Mouse (Mus musculus) forebrain, embryonic 10.5 days (tissue): ENCODE data around the gene Hspb11. TPM values are rescaled to one million over a fixed set of nuclear protein-coding genes. Genes with fewer than 3 reads are reported as not detected.

Experiments used
- DNase-seq: peaks from one replicate; pipeline ENCODE4 v3.0.0-alpha.2; 2017; ENCODE audit warnings: low spot score; ENCODE audit errors: extremely low spot score
- H3K27ac ChIP-seq: fragments of 300-500 bp; sonication (generic); 2 replicates; pipeline ENCODE4 v1.5.1; 2016; ENCODE audit warnings: mild to moderate bottlenecking
- H3K27me3 ChIP-seq: fragments of 300-500 bp; sonication (generic); 2 replicates; pipeline ENCODE4 v1.6.1; 2016; ENCODE audit warnings: mild to moderate bottlenecking; ENCODE audit not compliant: poor library complexity, severe bottlenecking
- H3K36me3 ChIP-seq: fragments of 300-500 bp; sonication (generic); replicated peaks from 2 replicates; pipeline ENCODE4 v1.6.1; 2016; ENCODE audit warnings: mild to moderate bottlenecking, moderate library complexity
- H3K4me1 ChIP-seq: fragments of 300-500 bp; sonication (generic); 2 replicates; pipeline ENCODE4 v1.6.1; 2016
- H3K4me3 ChIP-seq: fragments of 300-500 bp; sonication (generic); 2 replicates; pipeline ENCODE4 v1.5.1; 2016; ENCODE audit warnings: mild to moderate bottlenecking, moderate library complexity
- H3K9me3 ChIP-seq: fragments of 300-500 bp; sonication (generic); 2 replicates; pipeline ENCODE4 v1.6.1; 2016; ENCODE audit warnings: mild to moderate bottlenecking, moderate library complexity
- WGBS: fragments of 180-500 bp; shearing (Covaris S2); methylation state at CpG from one replicate; pipeline ENCODE4 v1.1.7; 2016; 5-methylcytosine and 5-hydroxymethylcytosine counted together
- polyA plus RNA-seq: library from polyadenylated mRNA; unstranded; fragments of >200 nt; fragmentation: Nextera tagmentation; extraction: Ambion mirVana; gene quantifications from 2 replicates; pipeline ENCODE4 v1.2.1, GENCODE M21; 2016

Hspb11 gene
- polyA plus RNA-seq: 20.6 and 23.2 TPM in 2 replicates

DNA sequence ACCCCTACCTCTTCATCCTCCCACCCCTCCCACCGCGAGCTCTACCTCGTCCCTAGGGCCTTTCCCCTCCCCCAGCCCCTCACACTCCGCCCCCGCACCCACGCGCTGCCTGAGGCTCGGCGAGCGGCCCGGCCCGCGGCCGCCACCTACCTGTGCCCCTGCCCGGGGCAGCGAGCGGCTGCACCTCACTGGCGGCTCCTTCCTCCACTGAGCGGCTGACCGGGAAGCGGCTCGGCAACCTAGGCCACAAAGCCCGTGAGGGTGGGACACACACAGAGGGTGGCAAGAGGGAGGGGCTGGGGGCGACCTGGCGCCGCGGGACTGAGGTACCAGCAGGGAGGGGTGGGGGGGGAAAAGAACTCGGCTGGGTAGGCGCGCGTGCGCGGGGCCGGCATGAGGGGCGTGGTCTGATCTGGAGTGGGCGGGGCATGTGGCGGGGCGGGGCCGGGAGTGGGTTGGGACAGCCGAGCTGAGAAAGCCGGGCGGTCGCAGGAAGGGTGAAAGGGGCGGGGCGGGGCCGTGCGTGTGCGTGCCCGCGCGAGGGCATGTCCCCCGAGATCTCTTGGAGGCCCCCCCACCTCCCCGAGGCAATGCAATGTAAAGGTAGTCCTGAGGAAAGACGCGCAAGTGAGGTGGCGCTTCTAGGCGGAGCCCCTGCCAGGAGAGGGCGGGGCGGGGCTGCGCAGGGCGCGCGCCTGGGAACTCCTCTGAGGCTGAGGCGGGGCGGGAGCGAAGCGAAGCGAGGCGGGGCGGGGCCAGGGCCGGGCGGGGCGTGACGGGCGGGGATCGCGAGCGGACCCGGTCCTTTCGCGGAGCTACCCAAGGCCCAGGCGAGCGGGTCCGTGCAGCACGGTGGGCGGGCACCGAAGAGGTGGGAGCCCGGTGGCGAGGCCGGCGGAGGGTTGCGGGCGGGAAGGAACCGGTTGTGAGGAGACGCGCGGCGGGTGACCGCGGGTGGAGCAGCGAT, at the start of gene Hspb11, which contains the start of gene Lrrc42:
Hspb11 (plus strand) TSS at position 469 of the 967 bp plus-strand sequence.
Lrrc42 (minus strand) TSS at position 408 of the 967 bp plus-strand sequence.
- H3K4me3 ChIP-seq: peak within 1 kb of the TSS; percentile 79
- H3K27ac ChIP-seq: peak within 1 kb of the TSS; percentile 95
- no peaks in the 10 kb centered on the region for H3K9me3 ChIP-seq
- H3K4me1 ChIP-seq: peaks cover 49% of the 10 kb centered on the region
- H3K27me3 ChIP-seq: no peaks in the 10 kb centered on the region
- WGBS: under 1% methylated on average over 93 of the region's 101 CpGs
- peak; percentile 99 for DNase-seq
- H3K36me3 ChIP-seq: no peaks in the 10 kb centered on the region

DNA sequence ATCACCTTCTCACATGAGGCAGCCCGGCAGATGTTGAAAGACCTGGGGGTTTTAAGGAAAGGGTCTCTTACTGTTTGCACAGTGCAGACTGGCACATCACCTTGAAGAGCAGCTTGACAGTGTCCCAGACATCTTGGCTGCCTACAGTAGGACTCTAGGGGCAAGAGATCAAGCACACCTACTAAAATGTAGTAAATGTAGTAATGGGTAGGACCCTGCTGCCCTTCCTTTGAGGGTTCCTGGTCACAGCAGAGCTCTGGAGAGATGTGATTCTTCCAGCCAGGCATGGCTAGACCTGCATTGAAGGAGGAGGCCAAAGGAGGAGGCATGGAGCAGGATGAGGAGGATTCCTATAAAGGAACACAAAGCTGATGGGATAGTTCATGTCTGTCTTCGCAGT, 46.4 kb upstream of the Hspb11 start:
- Histone ChIP-seq H3K4me1 (peaks cover 5% of the 10 kb centered on the region; the same call in 1 of the 2 replicates), H3K9me3 (no peaks in the 10 kb centered on the region), H3K27me3 (no peaks in the 10 kb centered on the region), H3K27ac (no peak overlapping the region), H3K36me3 (peaks cover 63% of the 10 kb centered on the region), H3K4me3 (no peak overlapping the region)
- WGBS: 98% methylated on average over 2 of the region's 2 CpGs
- no peak for DNase-seq

DNA sequence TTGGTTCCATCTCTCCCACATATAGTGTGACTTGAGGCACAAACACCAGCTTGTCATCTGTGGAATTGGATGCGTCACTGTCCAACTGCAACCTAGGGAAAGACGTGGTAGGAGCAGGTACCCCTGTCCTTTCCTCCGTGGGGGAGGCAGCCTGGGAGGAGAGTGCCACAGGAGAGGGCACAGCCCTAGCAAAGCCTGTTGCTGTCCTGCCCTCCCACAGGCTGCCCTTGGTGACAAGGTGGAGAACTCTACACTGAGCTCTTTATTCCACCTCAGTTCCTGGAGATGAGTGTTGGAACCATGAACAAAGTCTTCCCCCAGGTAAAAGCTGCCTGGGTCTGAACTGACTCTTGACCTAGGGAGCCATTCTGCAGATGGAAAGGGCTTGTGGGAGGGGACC, 44.5 kb upstream of the Hspb11 start, which contains the start of gene Ldlrad1:
Ldlrad1 (plus strand) TSS at position 301 of the 400 bp plus-strand sequence.
- 92% methylated on average over 3 of the region's 3 CpGs for WGBS
- peaks cover 45% of the 10 kb centered on the region for H3K36me3 ChIP-seq

DNA sequence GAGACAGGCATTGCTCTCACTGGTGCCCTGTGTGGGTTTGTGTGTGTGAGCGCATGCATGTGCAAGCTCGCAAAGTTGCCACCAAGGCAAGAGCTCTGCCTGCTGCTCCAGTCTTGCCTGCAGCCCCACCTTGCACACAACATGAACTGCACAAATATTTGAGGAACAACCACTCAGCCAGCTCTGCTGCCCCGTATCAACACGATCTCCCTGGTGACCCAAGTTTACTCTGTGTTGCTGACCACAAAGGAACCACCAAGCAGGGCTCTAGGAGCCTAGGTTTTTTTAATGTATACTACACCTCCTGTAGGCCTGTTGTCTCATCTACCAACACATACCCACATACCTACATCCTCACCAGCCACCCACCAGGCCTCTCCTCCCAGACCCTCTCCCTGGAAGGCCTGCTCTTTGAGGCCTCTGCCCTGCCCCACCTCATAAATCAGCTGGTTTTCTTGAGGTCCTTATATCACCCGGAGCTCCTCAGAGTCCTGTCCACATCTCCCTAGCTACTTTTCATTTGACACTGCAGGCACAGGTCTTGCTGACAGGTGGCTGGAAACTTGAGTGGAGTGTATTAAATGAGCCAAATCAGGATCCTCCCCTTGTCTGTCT, 42.8 kb upstream of the Hspb11 start:
- Histone ChIP-seq H3K36me3 (peaks cover 29% of the 10 kb centered on the region), H3K4me3 (no peak overlapping the region), H3K27me3 (no peaks in the 10 kb centered on the region), H3K4me1 (peaks cover 5% of the 10 kb centered on the region; the same call in 1 of the 2 replicates), H3K27ac (no peak overlapping the region), H3K9me3 (no peaks in the 10 kb centered on the region)
- WGBS: 92% methylated on average over 5 of the region's 5 CpGs
- no peak for DNase-seq

More for the DNA sequence above, 44.5 kb upstream of the Hspb11 start, which contains the start of gene Ldlrad1:
- no peak for DNase-seq
- no peaks in the 10 kb centered on the region for H3K9me3 ChIP-seq
- no peak within 1 kb of the TSS for H3K27ac ChIP-seq
- H3K4me3 ChIP-seq: no peak within 1 kb of the TSS
- H3K4me1 ChIP-seq: peaks cover 5% of the 10 kb centered on the region; the same call in 1 of the 2 replicates
- H3K27me3 ChIP-seq: no peaks in the 10 kb centered on the region

DNA sequence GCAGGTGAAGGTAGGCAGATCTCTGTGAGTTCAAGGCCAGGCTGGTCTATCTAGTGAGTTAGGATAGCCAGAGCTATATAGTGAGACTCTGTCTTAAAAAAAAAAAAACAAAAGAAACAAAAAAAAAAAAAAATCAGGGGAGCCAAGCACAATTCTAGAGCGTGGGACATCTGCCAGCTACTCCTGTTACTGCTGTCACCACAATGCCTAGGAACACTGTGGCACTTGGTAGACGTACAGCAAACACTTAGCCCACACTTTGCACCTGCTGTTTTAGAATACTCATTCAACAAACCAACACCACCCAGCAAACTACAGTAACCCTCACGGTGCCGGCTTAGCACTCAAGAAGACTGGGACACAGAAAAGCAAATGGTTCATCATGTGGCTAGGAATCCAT, 41.9 kb upstream of the Hspb11 start:
- DNase-seq: no peak
- whole genome bisulfite sequencing: 89% methylated on average over 4 of the region's 4 CpGs

DNA sequence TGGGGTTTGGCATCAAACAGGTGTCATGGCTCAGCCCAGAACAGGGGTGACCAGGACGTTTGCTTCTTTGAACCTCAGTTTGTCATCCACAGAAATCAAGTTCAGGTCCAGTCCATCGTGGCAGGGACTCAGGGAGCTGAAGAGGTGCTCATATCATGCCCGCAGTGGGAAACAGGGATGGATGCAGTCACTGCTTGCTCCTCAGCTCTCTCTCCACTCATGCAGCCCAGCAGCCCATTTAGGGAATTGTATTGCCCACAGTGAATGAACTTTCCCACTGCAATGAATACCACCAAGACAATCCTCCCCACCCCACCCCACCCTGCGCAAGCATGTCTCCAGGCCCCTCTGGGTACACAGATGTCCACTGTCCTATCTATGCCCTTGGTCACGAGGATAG, 41.5 kb upstream of the Hspb11 start:
- H3K27me3 ChIP-seq: no peaks in the 10 kb centered on the region
- H3K4me1 ChIP-seq: peaks cover 5% of the 10 kb centered on the region; the same call in 1 of the 2 replicates
- H3K9me3 ChIP-seq: no peaks in the 10 kb centered on the region
- H3K27ac ChIP-seq: no peak overlapping the region
- peaks cover 18% of the 10 kb centered on the region for H3K36me3 ChIP-seq
- DNase-seq: no peak
- 81% methylated on average over 5 of the region's 5 CpGs for WGBS
- H3K4me3 ChIP-seq: no peak overlapping the region

More for the DNA sequence above, 41.9 kb upstream of the Hspb11 start:
- Histone ChIP-seq H3K27ac (no peak overlapping the region), H3K27me3 (no peaks in the 10 kb centered on the region), H3K36me3 (peaks cover 21% of the 10 kb centered on the region), H3K9me3 (no peaks in the 10 kb centered on the region), H3K4me1 (peaks cover 5% of the 10 kb centered on the region; the same call in 1 of the 2 replicates), H3K4me3 (no peak overlapping the region)

DNA sequence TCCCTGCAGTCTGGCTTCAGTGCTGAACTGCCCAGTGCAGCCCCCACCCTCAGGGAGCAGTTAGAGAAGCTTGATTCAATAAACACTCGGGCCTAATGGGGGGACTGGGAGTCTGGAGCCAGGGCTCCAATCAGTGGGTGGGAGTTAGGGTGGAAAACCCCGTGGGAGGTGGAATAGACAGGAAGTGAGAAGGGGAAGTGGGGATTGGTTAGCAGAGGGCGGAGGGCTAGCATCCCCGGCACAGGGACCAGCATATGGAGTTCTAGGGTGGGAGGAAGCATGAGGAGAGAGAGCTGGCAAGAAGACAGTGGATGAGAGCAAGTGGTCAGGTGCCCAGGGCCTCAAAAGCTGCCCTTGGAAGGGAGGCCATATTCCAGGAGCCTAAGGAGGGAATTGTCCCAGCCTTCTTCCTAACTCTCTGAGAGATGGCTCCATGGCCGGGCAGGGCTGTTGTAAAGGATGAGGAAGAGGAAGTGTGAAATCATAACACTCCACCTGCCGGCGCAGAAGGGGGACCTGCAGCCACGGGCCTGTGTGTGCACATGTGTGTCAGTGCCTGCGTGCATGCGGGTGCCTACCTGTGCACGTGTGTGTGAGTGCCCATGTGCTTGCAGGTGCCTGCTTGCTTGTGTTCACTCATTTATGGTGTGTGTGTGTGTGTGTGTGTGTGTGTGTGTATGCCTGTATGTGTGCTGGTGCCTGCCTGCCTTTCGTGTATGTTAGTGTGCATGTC, 39.9 kb upstream of the Hspb11 start:
- Histone ChIP-seq H3K9me3 (no peaks in the 10 kb centered on the region), H3K4me3 (no peak overlapping the region), H3K27ac (no peak overlapping the region), H3K27me3 (no peaks in the 10 kb centered on the region), H3K36me3 (peaks cover 7% of the 10 kb centered on the region; the same call in 1 of the 2 replicates), H3K4me1 (peaks cover 5% of the 10 kb centered on the region; the same call in 1 of the 2 replicates)
- no peak for DNase-seq
- WGBS: 84% methylated on average over 12 of the region's 12 CpGs

DNA sequence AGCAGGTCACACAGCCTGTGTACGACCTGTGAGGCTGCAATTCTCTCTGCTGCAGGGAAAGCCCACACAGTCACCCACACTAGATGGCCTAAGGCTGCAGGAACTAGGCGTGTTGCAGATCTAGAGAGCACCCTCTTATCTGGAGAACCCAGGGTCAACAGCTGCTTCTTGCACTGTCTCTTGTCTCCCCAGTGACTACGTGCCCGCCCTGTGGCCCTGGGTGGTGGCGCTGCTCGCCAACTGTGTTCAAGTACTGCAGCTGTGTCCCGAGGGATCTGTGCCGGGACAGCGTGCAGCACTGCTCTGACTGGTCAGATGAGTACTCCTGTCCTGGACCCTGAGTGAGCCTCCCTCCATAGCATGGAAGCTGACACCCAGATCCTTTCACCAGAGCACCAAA, 35.8 kb upstream of the Hspb11 start:
- Histone ChIP-seq H3K27me3 (no peaks in the 10 kb centered on the region), H3K36me3 (no peaks in the 10 kb centered on the region), H3K27ac (no peak overlapping the region), H3K4me1 (no peaks in the 10 kb centered on the region), H3K9me3 (no peaks in the 10 kb centered on the region), H3K4me3 (no peak overlapping the region)
- DNase-seq: no peak
- 84% methylated on average over 9 of the region's 9 CpGs for WGBS

DNA sequence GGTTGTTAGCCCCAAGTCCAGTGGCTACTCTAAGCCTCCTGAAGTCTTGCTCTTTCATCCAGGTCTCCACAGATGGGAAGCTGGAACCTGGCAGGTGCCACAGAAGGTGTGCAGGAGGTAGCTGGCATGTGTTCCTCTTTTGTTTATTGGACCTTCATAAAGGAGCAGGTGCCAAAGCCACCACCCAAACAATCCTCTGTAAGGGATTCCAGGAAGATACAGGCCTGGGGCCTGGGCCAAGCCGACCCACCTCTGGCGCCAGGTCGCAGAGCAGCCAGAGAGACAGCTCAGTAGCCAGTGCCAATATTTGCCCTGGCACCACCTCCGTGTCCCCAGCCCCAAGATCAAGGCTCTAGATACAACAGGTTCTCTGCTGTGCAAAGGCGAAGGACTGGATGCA, 31.9 kb upstream of the Hspb11 start:
- 91% methylated on average over 5 of the region's 5 CpGs for WGBS
- H3K27me3 ChIP-seq: no peaks in the 10 kb centered on the region
- no peaks in the 10 kb centered on the region for H3K9me3 ChIP-seq
- H3K27ac ChIP-seq: no peak overlapping the region
- H3K36me3 ChIP-seq: no peaks in the 10 kb centered on the region
- DNase-seq: no peak
- no peak overlapping the region for H3K4me3 ChIP-seq
- H3K4me1 ChIP-seq: no peaks in the 10 kb centered on the region

DNA sequence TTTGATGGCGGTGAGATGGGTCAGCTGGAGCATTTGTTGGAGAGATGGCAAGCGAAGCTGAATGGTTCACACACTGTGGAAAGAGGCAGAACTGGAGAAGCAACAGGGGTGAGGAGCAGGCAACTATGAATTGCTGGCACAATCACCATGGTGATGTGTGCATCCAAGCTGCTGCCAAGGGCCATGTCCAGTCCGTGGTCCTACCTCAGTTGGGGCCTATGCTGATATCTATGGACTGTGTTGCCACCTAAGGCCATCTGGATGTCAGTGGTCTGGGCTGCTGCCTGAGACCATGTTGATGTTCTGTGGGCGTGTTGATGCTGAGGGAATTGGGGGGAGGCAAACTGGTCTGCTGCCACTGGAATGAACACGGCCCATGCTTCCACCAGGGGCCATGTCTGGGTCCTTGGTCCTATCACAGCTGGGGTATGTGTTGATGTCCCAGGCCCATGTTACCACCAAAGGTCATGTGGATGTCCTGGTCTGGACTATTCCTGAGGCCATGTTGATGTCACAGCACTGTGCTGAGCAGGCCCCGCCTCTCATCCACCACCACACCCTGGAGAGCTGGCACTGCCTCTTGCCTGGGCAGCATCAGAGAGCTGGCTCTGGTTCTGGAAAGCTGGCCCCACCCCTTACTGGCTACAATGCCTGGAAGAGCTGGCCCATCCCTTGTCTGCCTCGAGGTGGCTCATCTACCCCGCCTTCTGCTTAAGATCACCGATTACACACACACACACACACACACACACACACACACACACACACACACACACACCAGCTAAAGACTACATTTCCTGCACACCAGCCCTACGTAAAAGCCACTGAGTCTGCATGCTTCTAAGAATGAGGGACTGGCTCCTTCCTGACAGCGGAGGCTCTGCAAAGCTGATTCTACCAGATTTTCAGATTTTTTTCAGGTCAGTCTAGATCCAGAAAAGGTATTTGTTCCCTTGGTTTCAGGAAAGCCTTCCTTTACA, 29.9 kb upstream of the Hspb11 start:
- Histone ChIP-seq H3K36me3 (no peaks in the 10 kb centered on the region), H3K27ac (no peak overlapping the region), H3K27me3 (no peaks in the 10 kb centered on the region), H3K9me3 (no peaks in the 10 kb centered on the region), H3K4me3 (no peak overlapping the region), H3K4me1 (no peaks in the 10 kb centered on the region)
- no peak for DNase-seq
- WGBS: 85% methylated on average over 11 of the region's 11 CpGs

DNA sequence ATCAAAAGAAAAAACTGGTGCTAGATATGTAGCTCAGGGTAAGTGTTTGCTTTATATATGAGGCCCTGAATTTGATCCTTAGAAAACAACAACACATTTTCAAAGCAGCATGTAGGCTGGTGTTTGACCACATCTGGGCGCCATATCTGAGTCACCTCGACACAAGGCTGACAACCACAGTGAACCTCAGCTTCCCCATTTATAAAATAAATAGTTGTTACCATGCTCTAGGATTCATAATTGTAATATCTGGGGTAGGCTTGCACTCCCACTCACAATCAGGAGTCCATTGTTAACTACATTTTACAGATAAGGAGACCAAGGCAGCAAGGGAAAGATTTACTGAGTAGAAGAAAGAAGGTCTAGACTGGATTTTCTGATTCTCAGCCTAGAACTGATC, 27.1 kb upstream of the Hspb11 start:
- 89% methylated on average over 2 of the region's 2 CpGs for WGBS
- H3K27me3 ChIP-seq: no peaks in the 10 kb centered on the region
- no peak for DNase-seq
- no peaks in the 10 kb centered on the region for H3K9me3 ChIP-seq
- H3K36me3 ChIP-seq: peaks cover 8% of the 10 kb centered on the region
- no peaks in the 10 kb centered on the region for H3K4me1 ChIP-seq
- H3K4me3 ChIP-seq: no peak overlapping the region
- no peak overlapping the region for H3K27ac ChIP-seq
